Comparison of ENCODE assay signal across 19 mouse cellular contexts in genomic region chr14:30075268-30075887, GRCm38 (mm10).
DNase-seq lines count a peak whose midpoint lies in the region; ATAC-seq and TF ChIP-seq lines count a peak whose summit lies in the region.
"Had no signal": no experiment of that assay in that cellular context is flagged by ENCODE, and none has a peak within 500 bp of the region (broad histone marks: within the 10 kb centered on the region; RNA-seq: fewer than 3 reads in every experiment).

No protein-coding gene starts in this region.

- TF ChIP-seq EP300 in heart, postnatal 0 days (IDR thresholded peaks at IDR 0.05; ENCODE audit: low read depth), result no peak

- no peak for TF ChIP-seq POLR2A in brain, embryonic 14.5 days (IDR thresholded peaks at IDR 0.05; ENCODE audit: borderline replicate concordance, extremely low read depth, insufficient read depth, insufficient read length, poor library complexity, severe bottlenecking)

- ATAC-seq in heart, postnatal 0 days (ENCODE audit: insufficient read depth, low read depth), result peak; percentile 44; the same call in 1 of the 2 replicates
- ATAC-seq: forebrain, embryonic 15.5 days; intestine, embryonic 15.5 days; liver, embryonic 12.5 days; Patski had no signal

- no peaks in the 10 kb centered on the region for H3K27me3 ChIP-seq in heart, postnatal 0 days (ENCODE audit: control insufficient read depth, insufficient read depth, low read length)
- H3K27me3 ChIP-seq: embryonic facial prominence, embryonic 12.5 days; forebrain, embryonic 15.5 days; heart, embryonic 12.5 days; limb, embryonic 12.5 days; liver, embryonic 12.5 days; Patski had no signal

- no peaks in the 10 kb centered on the region for H3K4me1 ChIP-seq in heart, postnatal 0 days (ENCODE audit: control insufficient read depth, insufficient read depth)
- H3K4me1 ChIP-seq: forebrain, embryonic 15.5 days; intestine, embryonic 15.5 days; limb, embryonic 12.5 days; liver, embryonic 12.5 days; megakaryocyte, embryonic 14.5 days had no signal

- 33% methylated on average over 7 of the region's 7 CpGs for WGBS in heart, postnatal 0 days

- no peak overlapping the region for H3K4me2 ChIP-seq in heart, postnatal 0 days (ENCODE audit: low read depth, low read length)
- H3K4me2 ChIP-seq: embryonic facial prominence, embryonic 12.5 days; forebrain, embryonic 15.5 days; heart, embryonic 12.5 days; hindbrain, embryonic 14.5 days; intestine, embryonic 15.5 days; limb, embryonic 12.5 days; liver, embryonic 12.5 days had no signal

- no peak overlapping the region for H3K27ac ChIP-seq in heart, postnatal 0 days (ENCODE audit: low read depth)
- H3K27ac ChIP-seq: embryonic facial prominence, embryonic 12.5 days; forebrain, embryonic 15.5 days; hindbrain, embryonic 14.5 days; intestine, embryonic 15.5 days; limb, embryonic 12.5 days; liver, embryonic 12.5 days had no signal

- no peak for TF ChIP-seq CTCF in heart, postnatal 0 days (IDR thresholded peaks at IDR 0.05; ENCODE audit: low read depth)
- no peak for TF ChIP-seq CTCF in brain, embryonic 14.5 days (IDR thresholded peaks at IDR 0.05; ENCODE audit: borderline replicate concordance, extremely low read depth, insufficient read depth, insufficient read length)

- DNase-seq in heart, postnatal 0 days (ENCODE audit: low spot score), result no peak
- no peak for DNase-seq in heart, adult 8-10 months (ENCODE audit: low spot score)
- DNase-seq in Muller cell, postnatal 12 days (ENCODE audit: inconsistent ontology term), result peak; percentile 14
- peak; percentile 35 for DNase-seq in brain, embryonic 14.5 days (ENCODE audit: low read depth)
- DNase-seq in cerebellum, adult 9-10 months, result peak; percentile 73
- no peak for DNase-seq in testis, postnatal 10 days (ENCODE audit: low spot score)
- DNase-seq in layer of hippocampus, adult 9-10 months (ENCODE audit: low spot score), result no peak
- no peak for DNase-seq in right cerebral cortex, adult 18-20 months
- DNase-seq: kidney, postnatal 4 days; lung, adult 2 months had no signal

- H3K9ac ChIP-seq in heart, postnatal 0 days (replicated peaks; ENCODE audit: low read depth, low read length), result no peak overlapping the region
- H3K9ac ChIP-seq: embryonic facial prominence, embryonic 12.5 days; forebrain, embryonic 15.5 days; heart, embryonic 12.5 days; hindbrain, embryonic 14.5 days; intestine, embryonic 15.5 days; limb, embryonic 12.5 days; liver, embryonic 12.5 days had no signal

- H3K9me3 ChIP-seq in heart, postnatal 0 days (replicated peaks; ENCODE audit: control insufficient read depth, low read length), result no peaks in the 10 kb centered on the region
- H3K9me3 ChIP-seq: embryonic facial prominence, embryonic 12.5 days; forebrain, embryonic 15.5 days; heart, embryonic 12.5 days; intestine, embryonic 15.5 days; limb, embryonic 12.5 days; liver, embryonic 12.5 days; megakaryocyte, embryonic 14.5 days had no signal

- no peaks in the 10 kb centered on the region for H3K36me3 ChIP-seq in heart, postnatal 0 days (replicated peaks; ENCODE audit: control insufficient read depth, insufficient read depth, low read length)
- H3K36me3 ChIP-seq: embryonic facial prominence, embryonic 12.5 days; forebrain, embryonic 15.5 days; heart, embryonic 12.5 days; intestine, embryonic 15.5 days; limb, embryonic 12.5 days; liver, embryonic 12.5 days had no signal

- no peak overlapping the region for H3K4me3 ChIP-seq in heart, postnatal 0 days (ENCODE audit: low read depth, low read length)
- H3K4me3 ChIP-seq: embryonic facial prominence, embryonic 12.5 days; forebrain, embryonic 15.5 days; heart, embryonic 12.5 days; intestine, embryonic 15.5 days; limb, embryonic 12.5 days; liver, embryonic 12.5 days; megakaryocyte, embryonic 14.5 days had no signal

Comparison
In these comparisons a context has a peak if more than half of its experiments do, and no peak if none do; other contexts are left out.
1. DNase-seq: peak in Muller cell, postnatal 12 days (single experiment), brain, embryonic 14.5 days (single experiment) and cerebellum, adult 9-10 months (single experiment); none in heart, postnatal 0 days (single experiment), heart, adult 8-10 months (single experiment), testis, postnatal 10 days (single experiment), layer of hippocampus, adult 9-10 months (single experiment) and right cerebral cortex, adult 18-20 months (single experiment).